Mouse (Mus musculus) natural killer cell, adult 2 months (primary cell): ENCODE measurements at regions not wholly inside any gene's neighbourhood (a gene's known extent, or its start where the extent isn't known, plus 50 kb on each side); places are given as distances from the start of the nearest gene placed in this dataset.

ENCODE experiments used
- DNase-seq, 2 experiments: peaks; one replicate each; pipeline ENCODE4 v3.0.0; 2022; ENCODE audit warnings: low spot score in 2 of 2

- DNase-seq = no peak
Observed at GRCm38 (mm10) chr13:42507535-42507934, 172.9 kb upstream of the Phactr1 start.

DNA sequence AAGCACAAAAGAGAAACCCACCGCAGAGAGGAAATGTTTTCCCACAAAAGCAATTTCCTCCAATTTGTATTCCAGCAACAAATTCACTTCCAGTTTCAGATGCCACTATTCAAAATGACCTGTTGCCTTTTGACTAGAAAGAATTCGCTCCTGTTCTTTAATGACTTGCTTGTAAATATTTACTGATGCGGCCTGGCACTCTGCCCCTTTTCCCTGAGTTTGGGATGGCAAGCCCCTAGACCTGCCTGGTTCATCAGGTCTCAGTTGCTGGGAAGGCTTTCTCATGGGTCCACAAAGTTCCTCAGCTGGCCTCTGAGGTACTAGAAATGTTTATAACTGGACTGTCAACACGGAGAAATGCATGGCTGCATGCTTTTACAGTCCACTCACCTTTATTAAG lies 161.7 kb upstream of the Phactr1 start:
- DNase-seq = no peak

DNA sequence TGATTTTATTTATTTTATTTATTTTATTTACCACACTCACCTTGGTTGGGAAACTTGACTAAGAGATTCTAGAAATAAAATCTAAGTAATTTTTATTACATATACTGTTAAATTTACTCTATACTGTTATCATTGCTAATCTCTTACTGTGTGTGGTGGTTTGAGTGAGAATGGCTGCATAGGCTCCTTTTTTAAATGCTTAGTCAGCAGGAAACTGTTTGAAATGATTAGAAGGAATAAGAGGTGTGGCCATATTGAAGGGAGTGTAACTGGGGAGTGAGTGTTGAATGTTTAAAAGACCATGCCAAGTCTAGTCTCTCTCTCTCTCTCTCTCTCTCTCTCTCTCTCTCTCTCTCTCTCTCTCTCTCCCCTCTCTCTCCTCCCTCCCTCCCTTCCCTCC lies 157.9 kb upstream of the Phactr1 start:
- no peak for DNase-seq

- no peak for DNase-seq
Observed at GRCm38 (mm10) chr13:42526163-42526562, 154.3 kb upstream of the Phactr1 start.

DNA sequence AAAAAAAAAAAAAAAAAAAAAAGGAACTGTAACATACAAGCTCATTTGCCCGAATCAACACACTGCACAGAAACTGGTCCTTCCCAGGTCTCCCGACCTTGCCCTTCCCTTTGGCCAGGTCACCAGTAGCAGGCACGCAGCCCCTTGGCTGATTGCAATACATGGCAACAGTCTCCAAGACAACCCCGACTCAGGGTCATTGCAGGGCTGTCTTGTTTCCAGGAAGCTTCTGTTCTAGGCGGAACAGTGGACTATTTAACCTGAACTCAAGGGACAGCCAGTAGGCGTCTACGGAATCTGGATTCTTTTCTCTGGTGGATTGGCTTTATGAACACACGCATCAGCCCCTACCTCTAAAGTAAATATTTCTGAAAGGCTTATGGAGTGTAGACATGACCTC lies 153.5 kb upstream of the Phactr1 start:
- DNase-seq = no peak

GRCm38 (mm10) chr13:42528169-42528568 lies 152.3 kb upstream of the Phactr1 start:
- no peak for DNase-seq

DNA sequence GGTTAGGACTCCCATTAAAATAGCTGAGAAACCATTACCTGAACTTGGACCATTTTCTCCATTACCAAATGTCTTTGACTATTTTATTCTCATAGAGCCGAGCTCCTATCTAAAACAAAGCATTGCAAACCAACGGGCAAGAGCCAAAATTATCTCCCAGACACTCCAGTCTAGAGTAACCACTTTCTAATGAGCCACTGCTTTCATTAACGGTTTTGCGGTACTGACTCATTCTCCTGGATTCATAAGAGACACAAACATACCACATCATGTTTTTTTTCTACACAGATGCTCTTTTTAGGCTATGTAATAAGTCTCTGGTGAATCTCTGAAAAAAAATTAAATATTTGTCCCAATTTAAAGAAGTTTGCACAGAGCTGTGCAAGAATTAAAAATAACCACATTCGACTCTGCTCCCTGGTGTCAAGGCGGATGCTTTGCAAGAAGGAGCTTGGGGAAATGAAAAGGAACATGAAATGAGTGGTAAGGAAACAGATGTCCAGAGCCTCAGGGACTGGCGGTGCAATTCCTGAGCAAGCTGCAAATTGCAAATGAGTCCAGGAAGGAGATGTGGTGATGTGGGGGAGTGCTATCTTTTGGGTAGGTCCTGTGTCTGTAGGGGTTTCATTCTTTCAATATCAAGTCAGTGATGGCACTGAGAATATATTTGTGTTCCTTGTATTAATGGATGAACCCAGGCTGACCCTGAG lies 143.8 kb upstream of the Phactr1 start:
- DNase-seq = no peak

- no peak for DNase-seq
Observed at GRCm38 (mm10) chr13:42538046-42538445, 142.4 kb upstream of the Phactr1 start.

DNA sequence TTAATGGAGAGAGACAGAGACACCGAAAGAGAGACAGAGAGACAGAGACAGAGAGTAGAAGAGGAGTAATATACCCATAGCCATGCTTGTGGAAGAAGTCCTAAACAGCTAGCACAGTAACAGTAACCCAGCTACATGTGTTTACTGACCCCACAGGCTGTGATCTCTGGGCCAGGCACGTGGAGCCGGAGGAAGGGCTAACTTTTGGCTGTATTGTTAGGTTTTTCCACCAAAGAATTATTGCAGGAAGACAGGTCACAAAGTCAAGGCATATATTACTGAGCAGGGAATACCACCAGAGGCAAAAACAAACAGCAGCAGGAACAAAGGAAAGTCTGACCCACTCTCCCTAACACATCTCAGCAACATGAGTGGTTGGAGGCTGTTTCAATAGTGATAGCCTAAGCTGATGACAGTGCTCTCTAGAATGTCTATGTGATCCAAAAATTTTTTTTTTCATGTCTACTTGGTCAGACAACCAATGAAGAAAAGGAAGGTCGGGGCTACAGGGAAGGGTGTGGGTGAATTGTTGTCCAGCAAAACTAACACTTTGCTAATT lies 135.8 kb upstream of the Phactr1 start:
- DNase-seq = no peak

GRCm38 (mm10) chr13:42546389-42546788 lies 134.0 kb upstream of the Phactr1 start:
- DNase-seq = no peak

DNA sequence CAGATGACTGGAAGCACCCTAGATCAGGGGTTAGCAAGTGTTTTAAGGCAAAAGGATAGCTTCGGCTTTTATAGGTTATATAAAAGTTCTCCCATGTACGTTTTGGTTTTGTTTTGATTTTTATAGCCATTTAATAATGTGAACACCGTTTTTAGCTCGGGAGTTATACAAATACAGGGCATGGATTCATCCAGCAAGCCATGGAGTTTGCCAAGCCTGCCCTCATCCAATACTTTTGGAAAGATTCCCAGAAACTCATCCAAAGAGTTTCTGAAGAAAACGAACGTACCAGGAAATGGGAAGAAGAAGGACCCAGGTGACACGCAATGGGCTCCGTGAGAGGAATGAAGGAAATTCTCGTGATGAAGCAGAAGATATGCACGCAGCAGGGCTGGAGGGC lies 133.6 kb upstream of the Phactr1 start:
- DNase-seq = no peak

DNA sequence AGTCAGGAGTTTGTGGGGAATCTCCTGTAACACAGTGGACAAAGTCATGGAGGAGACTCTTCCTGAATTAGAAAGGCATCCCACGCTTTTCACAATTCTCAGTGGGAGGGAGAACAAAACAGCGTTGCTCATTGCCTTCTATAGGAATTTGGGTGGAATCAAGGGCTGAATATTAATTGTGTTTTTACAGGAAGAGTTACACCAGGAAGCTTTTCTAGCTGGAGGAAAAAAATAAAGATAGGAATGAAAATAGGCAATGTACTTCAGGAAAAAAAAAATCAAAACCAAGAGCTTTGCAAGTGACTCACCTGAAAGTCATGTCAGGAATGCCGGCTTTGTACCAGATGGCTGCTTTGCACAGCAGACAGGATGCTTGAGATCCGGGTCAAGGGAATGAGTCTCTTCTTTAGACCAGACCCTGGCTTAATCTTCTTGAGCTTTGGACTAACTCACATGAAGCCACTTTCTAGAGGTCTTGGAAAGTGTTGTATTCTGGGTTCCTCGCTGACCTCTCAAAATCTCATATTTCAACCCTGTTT lies 131.3 kb upstream of the Phactr1 start:
- no peak for DNase-seq

- DNase-seq = no peak
Observed at GRCm38 (mm10) chr13:42554961-42555360, 125.5 kb upstream of the Phactr1 start.

DNA sequence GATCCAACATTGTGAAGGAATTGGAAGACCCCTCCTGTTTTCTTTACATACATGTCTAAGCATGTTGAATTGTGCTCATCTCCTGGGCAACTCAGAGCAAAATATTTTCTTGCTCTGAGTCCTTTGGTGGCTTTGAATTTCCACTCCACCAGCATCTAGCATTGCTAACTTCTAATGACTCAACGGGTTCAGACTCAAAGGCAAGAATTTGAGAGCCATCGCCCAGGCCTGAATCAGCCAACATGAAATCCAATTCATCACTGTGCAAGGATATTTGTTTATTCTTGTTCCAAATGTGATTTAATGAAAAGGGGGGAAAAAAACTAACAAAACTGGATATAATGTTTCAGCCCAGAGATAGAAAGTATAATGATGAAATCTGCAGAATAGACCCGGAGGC lies 121.9 kb upstream of the Phactr1 start:
- DNase-seq = no peak

DNA sequence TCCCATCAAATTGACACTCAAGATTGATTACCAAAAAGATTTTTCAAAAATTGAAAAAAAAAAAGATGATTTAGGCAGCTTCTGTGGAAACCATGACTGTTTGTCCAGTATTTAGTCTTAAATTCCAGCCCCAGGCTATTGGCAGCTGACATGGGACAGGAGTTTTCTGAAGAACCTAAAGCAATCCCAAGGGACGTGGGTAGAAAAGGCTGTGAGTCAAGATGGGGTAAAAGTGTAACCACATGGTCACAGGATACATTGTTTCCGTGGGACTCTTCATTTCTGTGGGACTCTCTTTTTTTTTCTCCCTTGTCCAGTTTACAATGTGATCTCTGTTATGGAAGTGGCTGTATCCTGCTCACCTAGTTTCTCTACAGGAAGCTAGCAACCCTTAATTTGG lies 119.0 kb upstream of the Phactr1 start:
- DNase-seq = no peak

DNA sequence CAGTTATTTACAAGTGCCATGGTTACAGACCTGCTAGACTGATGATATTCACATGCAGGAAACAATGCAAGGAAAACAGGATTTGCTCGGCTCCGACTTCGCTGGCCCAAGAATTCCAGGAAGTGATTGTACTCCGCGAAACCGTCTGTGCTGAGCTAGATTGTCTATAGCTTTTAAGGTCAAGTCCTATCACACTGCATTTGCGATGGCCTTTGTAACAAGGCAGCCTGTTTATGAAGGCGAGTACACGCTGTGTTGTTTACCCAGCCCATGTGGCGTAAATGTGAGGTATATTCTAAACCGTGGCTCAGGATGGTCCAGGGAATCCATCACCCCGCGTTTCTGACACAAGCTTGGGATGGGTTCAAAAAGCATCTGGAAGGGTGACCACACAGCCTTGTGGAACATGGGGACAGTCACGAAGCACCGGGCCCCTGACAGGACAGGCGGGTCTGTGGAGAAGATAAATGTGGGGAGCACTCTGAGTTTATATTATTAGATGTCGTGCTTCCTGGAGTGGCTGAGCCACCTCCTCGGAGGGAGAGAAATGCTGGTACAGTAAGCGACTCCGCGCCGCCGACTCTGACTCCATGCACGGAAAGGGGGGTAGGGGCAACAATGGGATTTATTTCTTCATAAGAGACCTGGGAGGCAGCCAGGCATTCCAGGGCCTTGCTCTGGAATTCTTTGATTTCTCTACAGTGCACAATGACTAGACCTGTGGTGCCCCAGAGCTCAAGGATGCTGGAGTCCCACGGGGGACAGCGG lies 114.9 kb upstream of the Phactr1 start:
- DNase-seq = no peak

DNA sequence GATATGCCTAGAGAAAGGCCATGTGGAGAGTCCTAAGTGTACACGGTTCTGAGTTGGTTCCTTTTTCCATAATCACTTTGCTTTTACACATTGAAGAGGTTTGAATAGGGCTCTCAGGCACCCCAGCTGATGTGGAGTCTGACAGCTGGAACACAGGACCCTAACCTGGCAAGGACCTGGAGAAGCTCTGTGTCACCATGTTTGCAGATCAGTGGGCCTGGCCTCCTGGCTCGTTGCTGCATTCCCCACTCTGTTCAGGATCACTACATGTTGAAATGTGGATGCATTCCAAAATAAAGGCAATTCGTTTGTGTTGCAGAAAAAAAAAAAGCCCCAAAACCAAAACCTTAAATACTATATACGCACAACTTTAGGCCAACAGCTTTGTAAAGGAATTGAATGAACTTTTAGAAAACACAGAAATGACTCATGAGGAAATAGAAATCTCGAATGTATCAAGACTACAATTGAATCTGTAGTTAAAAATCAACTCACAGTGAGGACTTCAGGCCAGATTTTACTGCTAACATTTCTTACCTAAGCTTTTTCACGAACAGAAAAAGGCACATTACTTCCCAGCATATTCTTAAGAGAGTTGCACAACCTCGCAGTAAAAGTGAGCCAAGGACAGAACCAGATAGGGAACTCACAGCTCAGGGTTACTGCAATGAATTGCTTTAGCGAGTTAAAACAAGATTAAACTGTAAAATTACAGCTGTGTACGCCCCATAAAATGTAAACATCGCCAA lies 109.6 kb upstream of the Phactr1 start:
- DNase-seq = no peak

GRCm38 (mm10) chr13:42574189-42574588 lies 106.2 kb upstream of the Phactr1 start:
- DNase-seq = no peak

- peak; percentile 2 to 9 for DNase-seq
Observed at GRCm38 (mm10) chr13:42575725-42576426, 104.5 kb upstream of the Phactr1 start.

GRCm38 (mm10) chr13:42579471-42579870 lies 101.0 kb upstream of the Phactr1 start:
- no peak for DNase-seq

- DNase-seq = no peak
Observed at GRCm38 (mm10) chr13:42589136-42589535, 91.3 kb upstream of the Phactr1 start.
